Mouse (Mus musculus): ENCODE data around the gene Nol6.

Nol6 gene

GRCm38 (mm10) chr4:41124180-41124951, at the start of gene Nol6:
Nol6 (minus strand) TSS chr4:41124455.
- in situ Hi-C loops (cut with MboI; ENCODE audit: unreplicated experiment in 2 of 2), result loop anchor here (5.0 to 25.0 kb wide), 4 partner anchors 148 to 837 kb away; partner anchors contain the start of genes Aptx (in 1 of the 2), Ndufb6 (in 1 of the 2) and Smu1 (in 1 of the 2)

- in situ Hi-C loops (cut with MboI; ENCODE audit: unreplicated experiment in 2 of 2), result no loop called here
Observed at GRCm38 (mm10) chr4:41170970-41171369, 46.7 kb upstream of the Nol6 start.

- in situ Hi-C loops (cut with MboI; ENCODE audit: unreplicated experiment in 2 of 2), result loop anchor here (5.0 kb wide), 1 partner anchor 34 kb away; no protein-coding TSS in a partner anchor
Observed at GRCm38 (mm10) chr4:41165693-41166475, 41.6 kb upstream of the Nol6 start.

- in situ Hi-C loops (cut with MboI; ENCODE audit: unreplicated experiment in 2 of 2), result loop anchor here (5.0 kb wide), 1 partner anchor 33 kb away; no protein-coding TSS in a partner anchor
Observed at GRCm38 (mm10) chr4:41164974-41165373, 40.7 kb upstream of the Nol6 start.

GRCm38 (mm10) chr4:41161232-41161631, 37.0 kb upstream of the Nol6 start:
- in situ Hi-C loops (cut with MboI; ENCODE audit: unreplicated experiment in 2 of 2), result no loop called here

GRCm38 (mm10) chr4:41158251-41158650, 34.0 kb upstream of the Nol6 start:
- in situ Hi-C loops (cut with MboI; ENCODE audit: unreplicated experiment in 2 of 2), result no loop called here

- in situ Hi-C loops (cut with MboI; ENCODE audit: unreplicated experiment in 2 of 2), result no loop called here
Observed at GRCm38 (mm10) chr4:41156961-41157360, 32.7 kb upstream of the Nol6 start.

GRCm38 (mm10) chr4:41153146-41153545, 28.9 kb upstream of the Nol6 start:
- in situ Hi-C loops (cut with MboI; ENCODE audit: unreplicated experiment in 2 of 2), result no loop called here

- in situ Hi-C loops (cut with MboI; ENCODE audit: unreplicated experiment in 2 of 2), result no loop called here
Observed at GRCm38 (mm10) chr4:41151186-41151585, 26.9 kb upstream of the Nol6 start.

- in situ Hi-C loops (cut with MboI; ENCODE audit: unreplicated experiment in 2 of 2), result loop anchor here in 1 of 2 experiments (25.0 kb wide), 1 partner anchor 388 kb away; the partner anchor contains the start of gene Smu1
Observed at GRCm38 (mm10) chr4:41149891-41150290, 25.6 kb upstream of the Nol6 start.

GRCm38 (mm10) chr4:41142601-41143000, 18.3 kb upstream of the Nol6 start:
- in situ Hi-C loops (cut with MboI; ENCODE audit: unreplicated experiment in 2 of 2), result loop anchor here in 1 of 2 experiments (25.0 kb wide), 1 partner anchor 380 kb away; the partner anchor contains the start of gene Smu1

GRCm38 (mm10) chr4:41140174-41140875, 16.1 kb upstream of the Nol6 start:
- in situ Hi-C loops (cut with MboI; ENCODE audit: unreplicated experiment in 2 of 2), result loop anchor here in 1 of 2 experiments (25.0 kb wide), 1 partner anchor 378 kb away; the partner anchor contains the start of gene Smu1

GRCm38 (mm10) chr4:41136811-41137210, 12.6 kb upstream of the Nol6 start:
- in situ Hi-C loops (cut with MboI; ENCODE audit: unreplicated experiment in 2 of 2), result loop anchor here in 1 of 2 experiments (25.0 kb wide), 1 partner anchor 375 kb away; the partner anchor contains the start of gene Smu1

- in situ Hi-C loops (cut with MboI; ENCODE audit: unreplicated experiment in 2 of 2), result loop anchor here in 1 of 2 experiments (25.0 kb wide), 1 partner anchor 374 kb away; the partner anchor contains the start of gene Smu1
Observed at GRCm38 (mm10) chr4:41136454-41136805, 12.2 kb upstream of the Nol6 start.

- in situ Hi-C loops (cut with MboI; ENCODE audit: unreplicated experiment in 2 of 2), result loop anchor here in 1 of 2 experiments (25.0 kb wide), 1 partner anchor 374 kb away; the partner anchor contains the start of gene Smu1
Observed at GRCm38 (mm10) chr4:41135711-41136453, 11.6 kb upstream of the Nol6 start, which contains the start of gene Ube2r2. Ube2r2 (plus strand) TSS chr4:41135743.

- in situ Hi-C loops (cut with MboI; ENCODE audit: unreplicated experiment in 2 of 2), result loop anchor here (5.0 to 25.0 kb wide), 4 partner anchors 32 to 373 kb away; partner anchors contain the start of gene Smu1 (in 1 of the 2)
Observed at GRCm38 (mm10) chr4:41134935-41135710, 10.9 kb upstream of the Nol6 start.

- in situ Hi-C loops (cut with MboI; ENCODE audit: unreplicated experiment in 2 of 2), result loop anchor here (5.0 to 25.0 kb wide), 4 partner anchors 34 to 371 kb away; partner anchors contain the start of gene Smu1 (in 1 of the 2)
Observed at GRCm38 (mm10) chr4:41133529-41134291, 9.5 kb upstream of the Nol6 start.

GRCm38 (mm10) chr4:41132471-41132870, 8.2 kb upstream of the Nol6 start:
- in situ Hi-C loops (cut with MboI; ENCODE audit: unreplicated experiment in 2 of 2), result loop anchor here (5.0 to 25.0 kb wide), 4 partner anchors 35 to 370 kb away; partner anchors contain the start of gene Smu1 (in 1 of the 2)
